Mouse (Mus musculus) WW6 (cell line): ENCODE results near the gene Tenm4.
A peak's percentile ranks its signal among the peaks of the same experiment; 100 is the strongest.

ENCODE experiments used
- DNase-seq: peaks from one replicate; pipeline ENCODE4 v3.0.0-alpha.2; 2013; ENCODE audit warnings: low read depth, low spot score

Gene Tenm4

DNA sequence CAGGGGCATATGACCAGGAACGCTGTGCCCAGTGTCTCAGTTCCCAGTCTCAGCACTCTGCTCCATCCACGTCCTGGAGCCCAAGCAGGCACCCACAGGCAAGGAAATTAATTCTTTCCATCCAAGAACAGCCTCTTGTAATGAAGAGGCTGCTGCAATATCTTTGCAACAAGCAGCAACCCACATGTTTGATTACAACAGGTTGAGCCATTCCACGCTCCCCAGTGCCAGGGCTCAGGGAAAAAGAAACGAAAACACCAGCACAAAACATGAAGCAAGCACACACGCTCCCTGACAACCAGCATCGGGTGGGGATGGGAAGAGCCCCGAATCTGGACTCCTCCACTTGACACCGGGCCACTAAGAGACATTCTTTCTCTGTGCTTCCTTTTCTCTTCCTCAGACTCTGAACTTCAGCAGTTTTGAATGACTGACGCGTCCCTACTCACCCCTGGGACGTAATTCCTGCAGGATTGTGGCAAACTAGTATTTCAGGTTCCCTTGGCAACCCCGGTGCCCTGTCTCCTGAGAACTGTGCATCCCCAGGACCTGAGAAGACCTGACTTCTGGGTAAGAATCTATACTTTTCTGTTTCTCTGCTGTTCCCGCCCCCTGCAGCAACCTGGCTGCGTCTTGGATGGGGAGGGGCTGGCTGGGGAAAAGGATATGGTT lies at the start of gene Tenm4:
Gene Tenm4, plus strand, starts transcription at position 323 of the 672 bp plus-strand sequence.
- DNase-seq = no peak

DNA sequence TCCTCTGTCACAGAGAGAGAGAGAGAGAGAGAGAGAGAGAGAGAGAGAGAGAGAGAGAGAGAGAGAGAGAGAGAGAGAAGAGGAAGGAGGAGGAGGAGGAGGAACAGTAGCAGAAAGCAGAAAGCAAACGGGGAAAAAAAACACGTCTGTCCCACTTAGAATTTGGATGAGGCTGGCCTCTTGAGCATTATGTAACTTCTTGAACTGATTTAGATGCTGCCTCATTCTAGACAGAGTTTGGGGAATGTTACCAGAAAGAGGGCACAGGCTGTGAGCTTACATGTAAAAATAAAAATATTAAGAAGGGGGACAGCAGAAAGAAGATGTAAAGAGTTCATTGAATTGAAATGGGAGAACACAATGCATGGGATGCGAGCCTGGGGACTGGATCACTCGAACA lies 40.3 kb upstream of the Tenm4 start:
- no peak for DNase-seq

DNA sequence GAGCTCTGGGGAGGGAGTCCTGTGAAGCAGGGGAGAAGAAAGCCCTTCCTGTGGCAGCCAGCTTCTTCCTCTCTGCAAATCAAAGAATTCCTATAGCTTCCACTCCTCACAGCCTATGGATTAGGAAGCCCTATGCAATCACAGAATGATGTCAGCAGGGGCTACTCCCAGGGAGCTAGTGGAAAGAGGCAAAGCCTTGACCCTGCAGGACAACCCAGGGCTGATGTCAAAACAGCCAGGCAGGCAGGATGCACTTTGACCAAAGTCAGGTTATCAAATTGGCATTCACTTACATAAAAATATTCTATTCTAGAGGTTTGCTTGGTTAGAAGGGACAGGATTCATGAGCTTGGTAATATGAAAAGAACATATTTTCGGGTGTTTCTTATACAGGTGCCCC lies 39.9 kb upstream of the Tenm4 start:
- no peak for DNase-seq

DNA sequence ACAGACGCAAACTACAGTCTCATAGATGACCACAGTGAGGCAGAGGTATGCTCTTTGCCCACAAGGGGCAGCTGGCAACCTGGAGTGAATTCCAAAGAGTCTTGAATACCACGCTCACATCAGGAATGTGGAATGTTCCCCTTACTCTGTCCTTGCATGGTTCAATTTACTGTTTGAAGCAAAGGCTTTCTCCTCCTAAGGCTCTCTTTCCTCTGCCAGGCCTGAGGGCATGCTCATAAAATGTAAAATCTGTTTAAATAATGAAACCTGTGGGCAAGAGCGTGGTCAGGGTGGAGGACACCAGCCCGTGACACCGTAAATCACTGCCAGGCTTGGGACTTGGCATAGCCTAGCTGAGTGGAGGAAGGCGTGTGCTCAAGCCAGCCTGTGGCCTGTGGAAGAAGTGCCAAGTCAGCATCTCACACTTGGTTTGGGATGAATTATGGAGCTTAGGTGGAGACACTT lies 34.5 kb upstream of the Tenm4 start:
- no peak for DNase-seq

DNA sequence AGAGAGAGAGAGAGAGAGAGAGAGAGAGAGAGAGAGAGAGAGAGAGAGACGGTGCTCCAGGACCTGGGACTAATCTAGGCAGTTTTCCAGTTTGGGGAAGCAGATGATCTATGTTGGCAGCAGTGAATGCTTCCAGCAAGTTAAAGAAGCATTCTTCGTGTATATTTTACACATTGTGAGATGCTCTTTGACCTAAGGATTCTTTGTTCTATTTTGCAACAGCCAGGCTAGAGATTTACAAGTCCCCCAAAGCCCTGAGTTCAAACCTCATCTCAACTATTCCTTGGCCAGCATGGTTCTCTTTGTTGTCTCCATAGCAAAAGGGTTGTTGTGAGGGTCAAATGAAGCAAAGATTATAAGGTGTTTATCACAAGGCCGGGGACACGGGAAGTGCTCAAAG lies 29.2 kb upstream of the Tenm4 start:
- DNase-seq = no peak

DNA sequence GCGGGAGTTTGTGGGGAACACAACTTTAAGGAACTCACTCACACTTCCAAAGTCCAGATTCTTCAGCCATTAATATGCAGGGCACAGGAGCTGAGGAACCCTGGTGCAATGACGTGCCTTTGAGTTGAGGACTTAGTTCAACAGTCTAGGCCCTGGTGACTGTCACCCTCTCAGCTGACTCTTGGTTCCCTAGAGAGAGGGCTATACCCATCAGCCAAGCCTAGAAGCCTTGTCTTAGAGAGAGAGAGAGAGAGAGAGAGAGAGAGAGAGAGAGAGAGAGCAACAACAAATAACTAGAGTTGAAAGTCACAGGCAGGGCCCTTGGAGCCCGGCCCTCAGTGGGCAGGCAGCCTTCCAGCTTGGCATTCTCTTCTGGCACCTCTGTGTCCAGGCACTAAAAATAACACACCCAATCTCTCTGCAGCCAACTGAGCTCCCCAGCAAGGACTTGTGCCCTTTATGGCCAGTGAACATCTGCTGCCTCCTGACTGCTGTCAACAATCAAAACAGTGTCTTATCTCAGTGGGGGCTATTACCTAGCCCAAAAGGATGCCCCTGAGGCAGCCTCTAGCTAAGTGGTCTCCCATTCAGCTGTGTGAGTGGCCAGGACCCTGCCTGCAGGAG lies 28.0 kb upstream of the Tenm4 start:
- DNase-seq = no peak

DNA sequence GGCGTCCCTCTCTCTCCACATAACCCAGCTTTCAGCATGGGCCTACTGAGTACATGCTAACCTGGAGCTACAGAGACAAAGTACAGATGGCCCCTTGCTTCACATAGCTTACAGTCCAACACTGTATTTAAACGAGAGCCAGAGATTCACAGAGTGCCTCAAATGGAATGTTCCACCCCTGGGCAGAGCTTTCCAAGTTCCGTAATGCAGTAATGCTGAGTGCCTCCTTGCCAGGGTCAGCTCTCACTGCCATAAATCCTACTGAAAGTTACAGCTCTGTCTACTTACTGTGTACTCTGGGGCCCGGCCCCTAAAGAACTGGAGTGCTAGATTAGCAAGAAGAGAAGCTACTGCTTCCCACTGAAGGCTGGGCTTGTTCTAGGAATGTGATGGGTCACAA lies 23.6 kb upstream of the Tenm4 start:
- no peak for DNase-seq

DNA sequence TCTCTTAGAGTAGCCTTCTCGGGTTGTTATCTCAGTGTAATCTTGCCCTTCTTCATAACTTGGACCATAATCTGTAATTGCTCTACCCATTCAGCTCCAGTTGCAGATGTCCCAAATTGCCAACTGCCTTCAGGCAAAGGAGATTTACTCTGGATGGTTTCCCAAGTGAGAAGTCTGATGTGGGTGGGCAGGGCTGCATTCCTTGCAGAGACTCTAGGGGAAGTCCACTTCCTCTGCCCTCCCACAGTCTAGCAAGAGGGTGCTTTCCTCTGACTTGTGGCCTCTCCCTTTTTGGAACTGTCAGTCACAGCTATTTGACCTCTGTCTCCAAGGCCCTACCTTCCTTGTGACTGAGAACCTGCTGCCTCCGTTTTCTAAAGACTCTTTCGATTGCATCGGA lies 22.9 kb upstream of the Tenm4 start:
- no peak for DNase-seq

DNA sequence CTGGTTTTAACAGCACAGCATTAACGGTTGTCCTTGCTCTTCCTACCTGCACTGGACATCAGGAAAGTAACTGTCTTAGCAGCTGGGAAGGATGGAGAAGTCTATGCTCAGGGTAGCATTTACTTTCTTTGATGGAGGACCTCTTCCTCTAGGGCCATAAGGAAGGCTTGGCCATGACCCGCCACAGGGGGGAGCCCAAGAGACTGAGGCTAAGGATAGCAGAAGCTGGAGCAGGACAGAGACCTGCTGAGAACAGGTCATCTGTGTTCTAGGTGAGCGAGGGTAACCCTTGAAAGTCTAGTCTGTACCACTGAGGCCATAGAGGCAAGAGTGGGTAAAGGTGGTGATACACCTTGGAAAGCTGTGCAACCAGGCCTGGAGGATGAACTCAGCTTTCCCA lies 19.8 kb upstream of the Tenm4 start:
- DNase-seq = no peak

DNA sequence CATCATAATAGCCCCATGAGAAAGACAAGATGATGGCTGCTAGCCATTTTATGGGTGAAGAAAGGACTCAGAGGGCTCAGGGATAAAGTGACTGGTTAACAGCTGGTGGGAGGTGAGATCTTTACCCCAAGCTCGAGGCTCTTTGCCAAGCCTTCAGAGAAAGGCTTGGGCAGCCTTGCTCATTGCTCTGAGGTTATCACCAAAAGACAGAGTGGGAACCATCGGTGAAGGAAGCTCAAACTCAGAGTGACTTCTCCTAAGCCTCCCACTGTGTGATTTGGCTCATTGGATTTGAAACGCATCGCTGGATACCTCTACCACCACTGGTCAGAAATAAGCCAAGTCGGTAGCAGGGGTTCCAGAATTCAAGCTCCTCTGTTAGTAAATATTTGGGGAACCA lies 19.1 kb upstream of the Tenm4 start:
- no peak for DNase-seq

DNA sequence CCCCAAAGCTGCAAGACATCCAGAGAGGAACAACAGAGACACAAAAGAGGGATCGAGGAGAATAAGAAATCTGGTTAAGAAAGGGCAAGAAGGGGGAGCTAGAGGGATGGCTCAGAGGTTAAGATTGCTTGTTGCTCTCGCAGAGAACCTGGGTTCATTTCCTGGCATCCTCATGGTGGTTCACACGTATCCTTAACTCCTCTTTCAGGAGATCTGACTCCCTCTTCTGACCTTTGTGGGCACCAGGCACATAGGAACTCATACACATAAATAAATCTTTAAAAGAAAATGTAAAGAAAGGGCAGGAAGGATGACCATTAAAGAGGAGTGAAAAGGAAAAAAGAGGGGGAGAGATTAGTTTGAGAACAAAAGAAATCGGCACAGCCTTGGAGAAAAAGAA lies 18.6 kb upstream of the Tenm4 start:
- DNase-seq = no peak

DNA sequence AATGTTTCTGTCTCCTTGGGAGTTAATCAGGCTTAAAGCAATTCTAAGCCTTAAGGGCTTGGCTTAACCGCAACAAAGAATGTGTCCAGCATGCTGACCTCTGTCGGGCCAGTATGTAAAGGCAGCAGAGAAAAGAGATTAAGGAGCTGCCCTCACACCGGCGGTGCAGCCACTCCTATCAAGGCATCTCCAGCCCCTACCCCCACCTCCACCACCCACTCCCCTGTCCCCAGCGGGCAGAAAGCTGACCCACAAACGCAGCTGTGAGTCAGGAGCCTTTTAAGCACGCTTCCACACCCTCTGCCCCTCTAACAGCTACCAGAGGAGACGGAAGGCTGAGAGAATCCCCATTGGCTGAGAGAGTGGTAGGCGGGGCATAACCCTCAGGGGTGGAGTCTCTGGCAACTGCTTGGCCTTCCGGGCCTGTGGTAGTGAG lies 18.1 kb upstream of the Tenm4 start:
- peak; percentile 42 for DNase-seq

DNA sequence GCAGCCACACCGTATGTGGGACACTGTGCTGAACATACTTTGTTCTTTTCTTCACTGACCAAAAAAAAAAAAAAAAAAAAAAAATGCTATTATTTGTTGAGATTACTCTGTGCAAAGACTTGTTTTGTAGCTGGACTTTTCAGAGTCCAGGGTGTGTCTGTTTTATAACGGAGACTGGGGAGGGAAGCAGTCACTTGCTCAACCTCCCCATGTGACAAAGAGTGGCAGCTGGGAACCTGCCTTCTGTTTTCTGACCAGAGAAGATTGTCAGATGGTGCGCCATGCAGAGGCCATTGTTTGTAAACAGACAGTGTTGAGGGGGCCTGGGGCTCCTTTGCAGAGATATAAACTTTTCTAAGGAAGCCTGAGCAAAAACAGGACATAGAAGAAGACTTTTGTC lies 17.0 kb upstream of the Tenm4 start:
- no peak for DNase-seq

DNA sequence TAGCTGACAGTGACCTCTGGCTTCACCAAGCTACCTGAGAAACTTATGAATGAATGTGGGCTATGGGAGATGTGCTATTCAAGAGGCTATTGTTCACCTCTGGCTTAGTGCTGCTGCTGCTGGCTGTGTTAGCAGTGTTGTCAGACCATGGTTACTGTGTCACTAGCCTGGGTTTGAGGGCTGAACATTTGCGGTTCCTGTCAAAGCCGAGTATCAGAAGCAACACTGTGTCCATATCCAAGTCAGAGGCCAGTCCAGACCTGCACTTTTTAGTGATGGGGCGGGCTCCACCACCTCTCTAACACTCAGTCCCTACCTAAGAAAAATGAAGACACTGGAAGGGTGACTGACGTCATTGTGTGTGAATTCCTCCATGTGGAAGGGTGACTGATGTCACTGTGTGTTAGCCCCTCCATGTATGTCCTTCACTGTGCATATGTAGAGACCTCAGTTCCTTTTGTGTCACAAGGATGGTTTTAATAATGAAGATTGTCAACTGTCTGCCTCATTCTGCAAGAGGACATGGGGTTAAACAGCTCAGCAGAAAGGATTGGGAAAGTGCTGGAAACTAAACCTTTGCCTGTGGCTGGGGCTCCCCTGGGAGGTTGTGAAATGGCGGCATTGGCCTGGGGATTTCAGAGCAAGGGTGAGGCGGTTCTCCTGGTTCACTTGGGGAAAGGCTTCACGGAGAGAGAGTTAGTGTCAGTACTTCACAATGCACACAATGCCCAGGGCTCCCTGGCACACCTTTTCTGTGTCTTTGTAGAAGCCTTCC lies 14.4 kb upstream of the Tenm4 start:
- DNase-seq = no peak

DNA sequence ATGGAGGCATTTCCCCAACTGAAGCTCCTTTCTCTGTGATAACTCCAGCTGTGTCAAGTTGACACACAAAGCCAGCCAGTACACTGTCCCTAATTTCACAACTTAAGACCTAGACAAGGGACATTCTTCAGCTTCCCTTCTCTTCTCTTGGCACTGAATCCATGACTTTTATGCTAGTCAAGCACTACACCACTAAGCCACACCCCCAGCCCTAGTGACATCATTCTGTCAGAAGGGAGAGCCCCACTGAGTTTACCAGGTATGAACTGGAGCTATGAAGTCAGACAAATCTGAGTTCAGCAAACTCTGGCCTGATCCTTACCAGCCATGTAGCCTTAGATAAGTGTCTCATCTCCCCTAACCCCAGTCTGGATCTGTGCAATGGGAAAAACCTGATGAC lies 6.9 kb upstream of the Tenm4 start:
- DNase-seq = no peak

DNA sequence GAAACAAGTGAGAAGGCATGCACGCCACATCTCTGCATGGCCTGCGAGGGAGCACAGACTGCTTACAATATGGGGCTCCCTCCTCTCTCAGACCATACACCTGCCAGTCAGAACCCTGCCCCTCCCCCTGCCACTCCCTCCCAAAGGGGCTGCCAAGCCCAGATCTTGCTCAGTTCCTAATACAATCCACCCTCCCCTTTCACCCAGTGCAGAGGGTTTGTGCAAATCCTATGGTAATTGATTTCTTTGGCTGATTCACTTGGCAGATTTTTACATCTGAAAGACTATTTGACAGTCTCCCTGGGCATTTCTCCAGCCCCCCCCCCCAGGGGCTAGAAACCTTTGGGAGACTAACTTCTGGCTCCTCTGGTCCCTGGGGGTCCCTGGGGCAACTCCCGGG lies 2.1 kb upstream of the Tenm4 start:
- no peak for DNase-seq

DNA sequence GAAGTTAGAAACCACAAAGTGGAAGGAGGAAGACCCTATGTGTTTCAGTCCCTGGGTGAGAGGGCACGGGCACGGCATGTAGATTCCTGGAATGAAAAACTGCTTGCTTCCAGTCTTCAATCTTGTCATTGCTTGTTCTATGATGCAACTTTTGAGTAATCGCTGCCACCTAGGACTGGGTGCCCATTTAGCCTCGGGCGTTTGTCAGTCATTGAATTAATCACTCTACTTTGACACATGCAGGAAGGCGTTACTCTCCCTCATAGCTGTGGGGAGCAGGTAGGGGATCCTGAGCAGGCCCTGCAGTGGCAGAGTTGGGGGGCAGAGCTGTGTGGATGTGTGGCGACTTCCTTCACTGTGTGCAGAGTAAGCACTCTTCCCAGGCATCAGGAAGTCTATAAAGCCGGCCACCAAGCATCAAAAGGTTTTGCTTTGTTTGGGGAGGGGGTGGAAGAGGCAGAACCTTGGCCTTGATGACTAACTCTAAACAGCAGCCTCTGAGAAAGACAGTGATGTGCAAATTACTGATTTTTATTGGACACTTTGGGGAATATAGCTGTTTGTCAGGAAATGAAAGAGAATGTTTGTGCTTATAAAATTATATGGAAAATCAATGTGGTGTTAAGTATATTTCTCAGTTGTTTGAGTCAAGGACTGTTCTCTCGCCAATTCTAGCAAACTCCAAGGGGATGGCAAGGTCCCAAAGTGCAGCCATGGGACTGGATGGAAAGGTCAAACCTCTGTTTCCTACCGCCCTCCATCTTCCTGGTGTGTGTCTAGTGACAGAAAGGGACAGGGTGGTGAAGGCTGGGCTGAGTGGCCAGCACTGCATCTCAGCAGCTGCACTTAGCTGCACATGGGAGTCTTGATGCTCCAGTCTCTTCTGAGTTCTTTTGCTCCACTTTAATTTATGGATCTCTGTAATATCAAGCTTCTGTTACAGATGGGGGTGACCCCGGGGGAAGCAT lies 834 bp downstream of the Tenm4 start:
- DNase-seq = no peak

DNA sequence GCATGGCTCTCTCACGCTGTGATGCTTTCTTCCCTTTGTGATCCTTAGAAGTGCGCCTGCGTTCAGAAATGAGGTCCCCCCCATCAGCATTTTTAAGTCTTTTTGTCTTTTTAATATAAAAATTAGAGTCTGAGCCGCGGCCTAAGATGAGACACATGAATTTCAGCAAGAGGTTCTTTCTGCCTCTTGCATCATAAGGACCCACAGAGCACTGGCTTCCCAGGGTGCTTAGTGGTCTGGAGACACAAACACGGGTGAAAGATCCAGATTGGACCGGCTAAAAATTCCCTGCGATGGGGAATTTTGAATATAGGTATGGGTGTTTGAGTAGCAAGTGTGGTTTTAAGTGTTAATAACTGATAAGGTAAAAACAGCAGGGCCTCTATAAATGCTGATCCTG lies 5.7 kb downstream of the Tenm4 start:
- DNase-seq = no peak

DNA sequence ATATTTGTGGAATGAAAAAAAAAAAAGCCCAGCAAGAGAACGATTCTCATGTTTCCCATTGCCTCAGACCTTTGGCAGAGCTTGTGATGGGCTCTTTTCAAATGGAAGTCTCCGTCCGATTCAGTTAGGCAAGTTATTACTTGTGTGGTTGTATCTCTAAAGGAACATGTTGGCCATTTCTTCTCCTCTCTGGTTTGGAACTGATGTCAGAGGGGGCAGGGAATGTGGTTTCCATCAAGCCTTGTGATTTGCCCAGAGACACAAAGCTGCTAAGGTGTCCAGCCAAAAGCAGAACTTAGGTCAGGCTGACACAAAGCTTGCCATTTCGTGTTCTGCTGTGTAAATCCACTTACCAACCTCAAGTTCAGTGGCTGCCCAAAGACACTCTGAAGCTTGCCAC lies 10.7 kb downstream of the Tenm4 start:
- no peak for DNase-seq

DNA sequence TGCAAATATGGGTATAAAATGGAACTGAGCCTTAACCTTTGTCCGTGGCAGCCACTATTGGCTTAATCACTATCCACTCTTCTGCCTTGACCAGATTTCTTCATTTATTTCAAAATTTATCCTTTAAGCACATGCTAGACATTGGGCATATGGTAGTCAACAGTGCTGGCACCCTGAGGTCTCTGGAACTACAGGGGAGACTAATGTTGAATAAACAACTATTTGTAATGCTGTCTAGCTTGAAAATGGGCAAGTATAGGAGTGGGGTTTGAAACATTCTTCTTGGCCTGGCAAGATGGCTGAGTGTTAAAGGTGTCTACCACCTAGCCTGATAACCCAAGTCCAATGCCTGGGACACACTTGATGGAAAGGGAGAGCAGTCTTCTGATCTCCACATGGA lies 12.1 kb downstream of the Tenm4 start:
- no peak for DNase-seq

DNA sequence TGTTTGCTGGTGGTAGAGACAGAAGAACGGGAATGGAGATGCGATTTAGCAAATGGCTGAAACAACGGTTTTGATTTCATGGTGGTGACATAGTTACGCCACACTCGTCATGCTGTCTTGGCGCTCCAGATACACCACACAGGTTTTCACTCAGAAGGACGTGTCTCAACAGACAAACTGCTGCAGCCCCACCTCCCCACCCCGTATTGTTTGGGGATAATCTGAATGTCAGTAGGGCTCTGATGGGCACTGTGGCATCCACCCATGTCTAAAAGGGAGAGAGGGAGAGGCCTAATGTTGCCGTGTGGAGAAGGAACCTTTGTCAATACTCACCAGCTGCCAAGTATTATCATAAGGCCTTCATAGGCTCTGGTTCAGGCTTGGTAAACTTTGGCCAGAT lies 14.4 kb downstream of the Tenm4 start:
- no peak for DNase-seq
